ENCODE assay signal across 9 mouse cellular contexts in the genomic region with DNA sequence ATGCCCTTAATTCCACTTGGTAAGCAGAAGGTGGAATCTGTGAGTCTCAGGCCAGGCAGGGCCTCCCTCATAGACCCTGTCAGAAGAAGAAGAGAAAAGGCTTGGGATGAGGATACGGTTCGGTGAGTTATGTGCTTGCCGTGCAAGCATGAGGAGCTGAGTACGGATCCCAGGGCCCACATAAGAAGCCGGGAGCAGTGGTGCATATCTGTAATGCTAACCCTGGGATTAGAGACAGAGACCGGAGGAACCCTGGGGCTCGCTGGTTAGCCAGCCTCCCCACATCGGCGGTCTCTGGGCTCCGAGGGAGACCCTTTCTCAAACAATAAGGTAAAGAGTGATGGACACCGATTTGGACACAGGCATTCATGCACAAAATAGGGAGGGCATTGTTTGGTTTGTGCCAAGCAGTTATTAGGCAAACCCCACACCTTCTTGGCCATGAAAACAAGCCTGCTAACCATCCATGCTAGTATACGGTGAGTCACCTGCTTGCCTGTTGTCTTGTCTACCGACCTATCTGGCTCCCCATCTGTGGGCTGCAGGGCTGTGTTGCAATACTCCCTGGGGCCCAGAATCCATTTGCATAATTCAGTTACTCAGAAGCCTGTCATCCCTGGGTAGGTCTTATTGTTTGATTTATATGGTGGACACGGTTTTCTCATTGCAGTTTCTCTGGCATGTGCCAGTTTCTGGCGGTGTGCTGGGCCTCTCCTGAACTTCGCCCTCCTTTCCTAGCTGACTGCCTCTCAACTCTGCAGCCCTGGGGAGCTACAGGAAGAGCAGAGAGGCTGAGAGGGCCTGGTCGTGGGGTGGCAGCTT. TPM values are rescaled to one million over a fixed set of nuclear protein-coding genes. Genes with fewer than 3 reads are reported as not detected.
A peak's percentile ranks its signal among the peaks of the same experiment; 100 is the strongest.
DNase-seq lines count a peak whose midpoint lies in the region; ATAC-seq and TF ChIP-seq lines count a peak whose summit lies in the region.
"Had no signal": no experiment of that assay in that cellular context is flagged by ENCODE, and none has a peak within 500 bp of the region (broad histone marks: within the 10 kb centered on the region; RNA-seq: fewer than 3 reads in every experiment).

No protein-coding gene starts in this region.

- WGBS in heart, embryonic 15.5 days = 79% methylated on average over 17 of the region's 17 CpGs
- WGBS in kidney, postnatal 0 days = 41% methylated on average over 17 of the region's 17 CpGs

- peaks cover 34% of the 10 kb centered on the region for H3K4me1 ChIP-seq in heart, embryonic 15.5 days (replicated peaks)
- peaks cover 23% of the 10 kb centered on the region; the same call in 1 of the 2 replicates for H3K4me1 ChIP-seq in kidney, postnatal 0 days (replicated peaks; ENCODE audit: insufficient read depth, low read length)

- H3K9me3 ChIP-seq in heart, embryonic 15.5 days (replicated peaks) = no peaks in the 10 kb centered on the region
- H3K9me3 ChIP-seq in kidney, postnatal 0 days (replicated peaks; ENCODE audit: low read length) = no peaks in the 10 kb centered on the region

- H3K36me3 ChIP-seq in heart, embryonic 15.5 days = no peaks in the 10 kb centered on the region
- H3K36me3 ChIP-seq in kidney, postnatal 0 days (ENCODE audit: insufficient read depth, low read length) = no peaks in the 10 kb centered on the region

- no peak overlapping the region for H3K4me3 ChIP-seq in heart, embryonic 15.5 days
- H3K4me3 ChIP-seq in kidney, postnatal 0 days (replicated peaks; ENCODE audit: low read depth, low read length) = no peak overlapping the region
- H3K4me3 ChIP-seq: layer of hippocampus, adult 2 months had no signal

- H3K27me3 ChIP-seq in heart, embryonic 15.5 days = no peaks in the 10 kb centered on the region
- no peaks in the 10 kb centered on the region for H3K27me3 ChIP-seq in kidney, postnatal 0 days (ENCODE audit: insufficient read depth, low read length)

- no peak overlapping the region for H3K4me2 ChIP-seq in heart, embryonic 15.5 days
- no peak overlapping the region for H3K4me2 ChIP-seq in kidney, postnatal 0 days (ENCODE audit: low read length)

- no peak overlapping the region for H3K9ac ChIP-seq in heart, embryonic 15.5 days
- no peak overlapping the region for H3K9ac ChIP-seq in kidney, postnatal 0 days (ENCODE audit: low read depth, low read length)

- no peak for TF ChIP-seq CTCF in kidney, postnatal 0 days (IDR thresholded peaks at IDR 0.05; ENCODE audit: low read depth)

- H3K27ac ChIP-seq in heart, embryonic 15.5 days = no peak overlapping the region
- H3K27ac ChIP-seq in kidney, postnatal 0 days = peak overlapping the region; percentile 80
- H3K27ac ChIP-seq: layer of hippocampus, adult 2 months had no signal

- ATAC-seq in heart, embryonic 15.5 days (replicated peaks; ENCODE audit: insufficient number of reproducible peaks, insufficient read depth, low FRiP score, low read depth) = 0 out of 2 replicates have a peak, but pooled peaks have one; percentile 17
- ATAC-seq in kidney, postnatal 0 days (replicated peaks; ENCODE audit: low FRiP score, low read depth) = peak; percentile 61

- intact Hi-C loops in gastrocnemius, postnatal 14 days (cut with DNase I; ENCODE audit: low total_unique reads) = no loop called here

- DNase-seq in heart, adult 18-20 months = no peak
- DNase-seq in c-Kit-positive CD71-positive TER-119-positive erythroid progenitor cells, embryonic 14.5 days (ENCODE audit: low spot score) = peak; percentile 41
- no peak for DNase-seq in kidney, postnatal 0 days (ENCODE audit: low spot score)
- DNase-seq in natural killer cell, adult 2 months (ENCODE audit: low spot score in 2 of 2) = peak; percentile 12 to 65
- no peak for DNase-seq in lung, postnatal 36 days
- DNase-seq in gastrocnemius, postnatal 10 days = no peak
- DNase-seq in gastrocnemius, postnatal 14 days = no peak

RNA-seq across cellular contexts. Expression of a gene that starts 11.8 kb away (rescaled TPM):
- polyA plus RNA-seq in heart, embryonic 15.5 days (2015; fragmentation: Nextera tagmentation; extraction: Ambion mirVana) = 25.7 and 36.0 TPM in 2 replicates
- total RNA-seq in heart, adult 18-20 months (2021) = 10 to 100 TPM; 39.2 to 54.4 TPM
- polyA plus RNA-seq in kidney, postnatal 0 days (2015; fragmentation: Nextera tagmentation; extraction: Ambion mirVana) = 70.8 and 81.4 TPM in 2 replicates
- 10 to 100 TPM; 34.5 to 45.9 TPM for total RNA-seq in gastrocnemius, postnatal 10 days (2021)
- total RNA-seq in gastrocnemius, postnatal 14 days (2021) = 10 to 100 TPM; 21.9 to 23.1 TPM

RNA-seq across cellular contexts. Expression of a gene that starts 51.1 kb away (rescaled TPM):
- 5.3 and 7.0 TPM in 2 replicates for polyA plus RNA-seq in heart, embryonic 15.5 days (2015; fragmentation: Nextera tagmentation; extraction: Ambion mirVana)
- total RNA-seq in heart, adult 18-20 months (2021) = 1 to 10 TPM; 2.6 to 3.3 TPM
- polyA plus RNA-seq in kidney, postnatal 0 days (2015; fragmentation: Nextera tagmentation; extraction: Ambion mirVana) = 6.3 and 6.8 TPM in 2 replicates
- total RNA-seq in gastrocnemius, postnatal 10 days (2021) = 1 to 10 TPM; 3.7 to 4.0 TPM
- 1 to 10 TPM; 3.6 to 4.0 TPM for total RNA-seq in gastrocnemius, postnatal 14 days (2021)

RNA-seq across cellular contexts. Expression of a gene that starts 51.2 kb away (rescaled TPM):
- 83.5 and 94.8 TPM in 2 replicates for polyA plus RNA-seq in heart, embryonic 15.5 days (2015; fragmentation: Nextera tagmentation; extraction: Ambion mirVana)
- total RNA-seq in heart, adult 18-20 months (2021) = 10 to 100 TPM; 94.3 to 95.8 TPM
- 116 and 124 TPM in 2 replicates for polyA plus RNA-seq in kidney, postnatal 0 days (2015; fragmentation: Nextera tagmentation; extraction: Ambion mirVana)
- total RNA-seq in gastrocnemius, postnatal 10 days (2021) = 10 to 100 TPM; 73.4 to 74.8 TPM
- 10 to 100 TPM; 65.2 to 69.9 TPM for total RNA-seq in gastrocnemius, postnatal 14 days (2021)

RNA-seq across cellular contexts. Expression of a gene that starts 54.8 kb away (rescaled TPM):
- 0.69 and 1.5 TPM in 2 replicates for polyA plus RNA-seq in heart, embryonic 15.5 days (2015; fragmentation: Nextera tagmentation; extraction: Ambion mirVana)
- 1 to 10 TPM; 1.4 to 2.0 TPM for total RNA-seq in heart, adult 18-20 months (2021)
- polyA plus RNA-seq in kidney, postnatal 0 days (2015; fragmentation: Nextera tagmentation; extraction: Ambion mirVana) = 0.93 and 0.96 TPM in 2 replicates
- total RNA-seq in gastrocnemius, postnatal 10 days (2021) = under 1 TPM; 0.68 to 0.77 TPM
- total RNA-seq in gastrocnemius, postnatal 14 days (2021) = under 1 TPM; 0.20 to 0.43 TPM

Comparison
In these comparisons a context has a peak if more than half of its experiments do, and no peak if none do; other contexts are left out.
1. DNase-seq: peak in c-Kit-positive CD71-positive TER-119-positive erythroid progenitor cells, embryonic 14.5 days (single experiment) and natural killer cell, adult 2 months (2 of 2); none in heart, adult 18-20 months (0 of 2), kidney, postnatal 0 days (single experiment), lung, postnatal 36 days (single experiment), gastrocnemius, postnatal 10 days (single experiment) and gastrocnemius, postnatal 14 days (single experiment).